Mouse (Mus musculus) cortical plate, adult 2 months (tissue): ENCODE measurements around the gene Syt15. TPM values are rescaled to one million over a fixed set of nuclear protein-coding genes. Genes with fewer than 3 reads are reported as not detected.
"Not testable (repeated sequence)": the region's sequence is repeated elsewhere in the genome, so short reads cannot be mapped to it uniquely, and the experiment has no call there.

ENCODE experiments used
- H3K27ac ChIP-seq: fragments of 200-500 bp; 2 replicates; pipeline ENCODE4 v1.5.1; 2012; ENCODE audit warnings: low read length, control low read depth, inconsistent platforms; ENCODE audit not compliant: insufficient read depth
- H3K4me1 ChIP-seq: fragments of 200-500 bp; 2 replicates; pipeline ENCODE4 v1.6.1; 2011; ENCODE audit warnings: low read length; ENCODE audit not compliant: control insufficient read depth, insufficient read depth
- H3K4me3 ChIP-seq: fragments of 200-500 bp; 2 replicates; pipeline ENCODE4 v1.5.1; 2011; ENCODE audit warnings: mild to moderate bottlenecking, low read length, control low read depth; ENCODE audit not compliant: insufficient read depth
- CTCF ChIP-seq: fragments of 200-500 bp; IDR thresholded peaks from 2 replicates; pipeline ENCODE4 v1.5.1; 2011; ENCODE audit warnings: mild to moderate bottlenecking, control low read depth, low read length; ENCODE audit not compliant: insufficient read depth; ENCODE audit errors: extremely low read depth
- POLR2A ChIP-seq: fragments of 200-500 bp; IDR thresholded peaks from 2 replicates; pipeline ENCODE4 v1.6.1; 2011; ENCODE audit warnings: mild to moderate bottlenecking, low read length, control low read depth; ENCODE audit not compliant: insufficient read depth; ENCODE audit errors: extremely low read depth
- polyA plus RNA-seq: library from polyadenylated mRNA; depleted of rRNA; stranded (reverse); fragments of >200 nt; gene quantifications from 2 replicates; pipeline ENCODE4 v1.2.3, GENCODE M21; 2012; rRNA removed

Syt15 gene
- polyA plus RNA-seq, 1 experiment, result 1.2 TPM

GRCm38 (mm10) chr14:34240676-34241075 is 21.3 kb downstream of the Syt15 start:
- Histone ChIP-seq H3K27ac (no peak overlapping the region), H3K4me1 (no peaks in the 10 kb centered on the region), H3K4me3 (no peak overlapping the region)
- TF ChIP-seq CTCF (no peak), POLR2A (no peak)

- no peak overlapping the region for H3K4me3 ChIP-seq
- no peak overlapping the region for H3K27ac ChIP-seq
- no peaks in the 10 kb centered on the region for H3K4me1 ChIP-seq
- no peak for TF ChIP-seq CTCF
- no peak for TF ChIP-seq POLR2A
Measured at GRCm38 (mm10) chr14:34252470-34253145, 33.2 kb downstream of the Syt15 start.

GRCm38 (mm10) chr14:34253261-34253660 is 33.9 kb downstream of the Syt15 start:
- H3K4me1 ChIP-seq, result no peaks in the 10 kb centered on the region
- H3K4me3 ChIP-seq, result no peak overlapping the region
- TF ChIP-seq POLR2A, result no peak
- TF ChIP-seq CTCF, result no peak
- H3K27ac ChIP-seq, result no peak overlapping the region

- not testable (repeated sequence) for H3K4me1 ChIP-seq, H3K27ac ChIP-seq, H3K4me3 ChIP-seq
Measured at GRCm38 (mm10) chr14:34258525-34258924, 39.1 kb downstream of the Syt15 start.

- Histone ChIP-seq H3K27ac (no peak overlapping the region), H3K4me3 (no peak overlapping the region), H3K4me1 (no peaks in the 10 kb centered on the region)
- TF ChIP-seq CTCF (no peak), POLR2A (no peak)
Measured at GRCm38 (mm10) chr14:34268046-34268445, 48.7 kb downstream of the Syt15 start.

- Histone ChIP-seq H3K4me3 (no peak overlapping the region), H3K4me1 (no peaks in the 10 kb centered on the region), H3K27ac (no peak overlapping the region)
- TF ChIP-seq POLR2A (no peak), CTCF (no peak)
Measured at GRCm38 (mm10) chr14:34273280-34273679, 53.9 kb downstream of the Syt15 start.

GRCm38 (mm10) chr14:34274141-34274540 is 54.7 kb downstream of the Syt15 start:
- H3K4me1 ChIP-seq, result no peaks in the 10 kb centered on the region
- no peak for TF ChIP-seq CTCF
- TF ChIP-seq POLR2A, result no peak
- no peak overlapping the region for H3K4me3 ChIP-seq
- H3K27ac ChIP-seq, result no peak overlapping the region

- TF ChIP-seq CTCF (no peak), POLR2A (no peak)
- Histone ChIP-seq H3K4me1 (no peaks in the 10 kb centered on the region), H3K27ac (no peak overlapping the region), H3K4me3 (no peak overlapping the region)
Measured at GRCm38 (mm10) chr14:34275225-34275624, 55.8 kb downstream of the Syt15 start.

GRCm38 (mm10) chr14:34279726-34280125 is 60.3 kb downstream of the Syt15 start:
- TF ChIP-seq CTCF (no peak), POLR2A (no peak)
- Histone ChIP-seq H3K27ac (no peak overlapping the region), H3K4me1 (no peaks in the 10 kb centered on the region), H3K4me3 (no peak overlapping the region)

Other genes starting within 250 kb of the Syt15 start
- gene Zfp488, start 240.8 kb upstream of the Syt15 start, polyA plus RNA-seq, result 3.1 and 3.4 TPM in 2 replicates
- gene Gm30083, start 204.4 kb upstream of the Syt15 start, polyA plus RNA-seq, result not detected in 2 replicates
- not detected in 2 replicates for gene Gm5460, start 202.8 kb upstream of the Syt15 start, polyA plus RNA-seq
- gene Antxrl, start 166.9 kb upstream of the Syt15 start, polyA plus RNA-seq, result not detected in 2 replicates
- gene Anxa8, start 133.6 kb upstream of the Syt15 start, polyA plus RNA-seq, result 0.44 and 0.86 TPM in 2 replicates
- gene A630023A22Rik, start 116.8 kb upstream of the Syt15 start, polyA plus RNA-seq, result not detected in 2 replicates
- not detected in 2 replicates for gene Npy4r, start 67.1 kb upstream of the Syt15 start, polyA plus RNA-seq
- gene Gprin2, start 17.9 kb upstream of the Syt15 start, polyA plus RNA-seq, result 0.44 and 0.51 TPM in 2 replicates
- gene Shld2, start 90.9 kb downstream of the Syt15 start, polyA plus RNA-seq, result 4.1 and 4.6 TPM in 2 replicates
- 174 and 177 TPM in 2 replicates for gene Glud1, start 91.1 kb downstream of the Syt15 start, polyA plus RNA-seq
- gene Fam25c, start 135.8 kb downstream of the Syt15 start, polyA plus RNA-seq, result not detected in 2 replicates
- 6.1 and 9.1 TPM in 2 replicates for gene Sncg, start 155.2 kb downstream of the Syt15 start, polyA plus RNA-seq
- gene Mmrn2, start 155.9 kb downstream of the Syt15 start, polyA plus RNA-seq, result 3.2 and 3.4 TPM in 2 replicates